Mouse (Mus musculus) induced T-regulatory cell, adult 2 months (primary cell): ENCODE data around the gene Wdr82.
"Not testable (repeated sequence)": the region's sequence is repeated elsewhere in the genome, so short reads cannot be mapped to it uniquely, and the experiment has no call there.

ENCODE experiments used
- DNase-seq: peaks from one replicate; pipeline ENCODE4 v3.0.0-alpha.2; 2012; ENCODE audit warnings: low read depth

Wdr82 gene

GRCm38 (mm10) chr9:106166709-106167108 lies 4.0 kb upstream of the Wdr82 start:
- no peak for DNase-seq

GRCm38 (mm10) chr9:106167241-106167640 lies 3.5 kb upstream of the Wdr82 start:
- no peak for DNase-seq

- no peak for DNase-seq
Measured at GRCm38 (mm10) chr9:106167703-106168102, 3.0 kb upstream of the Wdr82 start.

GRCm38 (mm10) chr9:106169006-106169405 lies 1.7 kb upstream of the Wdr82 start:
- not testable (repeated sequence) for DNase-seq

GRCm38 (mm10) chr9:106169917-106170316 lies 811 bp upstream of the Wdr82 start:
- no peak for DNase-seq

GRCm38 (mm10) chr9:106171346-106172158 lies 824 bp downstream of the Wdr82 start:
- DNase-seq = peak; percentile 52

- DNase-seq = no peak
Measured at GRCm38 (mm10) chr9:106172527-106172926, 1.8 kb downstream of the Wdr82 start.

- no peak for DNase-seq
Measured at GRCm38 (mm10) chr9:106173363-106173762, 2.6 kb downstream of the Wdr82 start.

GRCm38 (mm10) chr9:106175552-106176200 lies 4.9 kb downstream of the Wdr82 start:
- DNase-seq = peak; percentile 65

- DNase-seq = peak; percentile 51
Measured at GRCm38 (mm10) chr9:106176769-106177168, 6.0 kb downstream of the Wdr82 start.

- peak; percentile 31 for DNase-seq
Measured at GRCm38 (mm10) chr9:106177799-106178198, 7.1 kb downstream of the Wdr82 start.

- DNase-seq = no peak
Measured at GRCm38 (mm10) chr9:106179454-106179853, 8.7 kb downstream of the Wdr82 start.

- DNase-seq = no peak
Measured at GRCm38 (mm10) chr9:106179964-106180363, 9.2 kb downstream of the Wdr82 start.

GRCm38 (mm10) chr9:106182146-106182545 lies 11.4 kb downstream of the Wdr82 start:
- DNase-seq = no peak

- no peak for DNase-seq
Measured at GRCm38 (mm10) chr9:106183996-106184395, 13.3 kb downstream of the Wdr82 start.

- DNase-seq = no peak
Measured at GRCm38 (mm10) chr9:106191355-106191754, 20.6 kb downstream of the Wdr82 start.

GRCm38 (mm10) chr9:106192024-106192423 lies 21.3 kb downstream of the Wdr82 start:
- no peak for DNase-seq

- DNase-seq = peak; percentile 34
Measured at GRCm38 (mm10) chr9:106192998-106193397, 22.3 kb downstream of the Wdr82 start.

- peak; percentile 16 for DNase-seq
Measured at GRCm38 (mm10) chr9:106193930-106194807, 23.4 kb downstream of the Wdr82 start.

- no peak for DNase-seq
Measured at GRCm38 (mm10) chr9:106195693-106196092, 25.0 kb downstream of the Wdr82 start.

- peak; percentile 41 for DNase-seq
Measured at GRCm38 (mm10) chr9:106197081-106197713, 26.5 kb downstream of the Wdr82 start.

GRCm38 (mm10) chr9:106197732-106198131 lies 27.0 kb downstream of the Wdr82 start:
- no peak for DNase-seq
